Comparison of ENCODE assay signal across 14 mouse cellular contexts in the genomic region with DNA sequence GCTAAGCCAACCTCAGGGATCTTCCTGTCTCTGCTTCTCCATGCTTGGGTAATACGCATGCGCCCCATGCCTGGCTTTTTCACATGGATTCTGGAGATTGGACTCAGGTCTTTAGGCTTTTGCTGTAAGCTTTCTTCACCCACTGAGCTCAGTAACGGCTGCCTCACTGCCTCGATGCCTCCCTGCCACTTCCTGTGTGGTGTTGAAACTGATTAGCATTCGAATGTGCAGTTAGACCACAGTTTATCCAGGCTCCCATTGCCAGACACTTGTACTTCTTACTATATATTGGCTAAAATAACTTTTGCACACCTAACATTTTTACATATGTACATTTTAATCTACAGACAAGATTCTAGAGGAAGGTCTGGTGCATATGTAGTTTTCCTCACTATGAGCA.
DNase-seq lines count a peak whose midpoint lies in the region; ATAC-seq and TF ChIP-seq lines count a peak whose summit lies in the region.
"Had no signal": no experiment of that assay in that cellular context is flagged by ENCODE, and none has a peak within 500 bp of the region (broad histone marks: within the 10 kb centered on the region; RNA-seq: fewer than 3 reads in every experiment).

No protein-coding gene starts in this region.

- peak overlapping the region; percentile 99 for H3K27ac ChIP-seq in brown adipose tissue, adult 24 weeks (replicated peaks; ENCODE audit: low read depth, low read length)
- H3K27ac ChIP-seq in liver, postnatal 0 days (ENCODE audit: low read depth) = peak overlapping the region; percentile 72
- H3K27ac ChIP-seq: hindbrain, embryonic 15.5 days; midbrain, embryonic 13.5 days; neural tube, embryonic 15.5 days had no signal

- peaks cover 8% of the 10 kb centered on the region; the same call in 1 of the 2 replicates for H3K4me1 ChIP-seq in brown adipose tissue, adult 24 weeks (ENCODE audit: control insufficient read depth, insufficient read depth, insufficient read length, low read length)
- peaks cover 9% of the 10 kb centered on the region; the same call in 1 of the 2 replicates for H3K4me1 ChIP-seq in liver, postnatal 0 days (ENCODE audit: insufficient read depth)
- H3K4me1 ChIP-seq in lung, adult 2 months (ENCODE audit: control insufficient read depth, insufficient read depth, low read length) = no peaks in the 10 kb centered on the region
- H3K4me1 ChIP-seq: hindbrain, embryonic 15.5 days; midbrain, embryonic 13.5 days; neural tube, embryonic 15.5 days had no signal

- no peak for TF ChIP-seq CTCF in liver, postnatal 0 days (IDR thresholded peaks at IDR 0.05; ENCODE audit: low read depth)
- no peak for TF ChIP-seq CTCF in lung, adult 2 months (IDR thresholded peaks at IDR 0.05; ENCODE audit: insufficient read depth, low read length)

- no peak for ATAC-seq in liver, postnatal 0 days
- ATAC-seq: midbrain, embryonic 13.5 days had no signal

- H3K4me2 ChIP-seq in liver, postnatal 0 days (ENCODE audit: low read depth, low read length) = no peak overlapping the region
- H3K4me2 ChIP-seq: hindbrain, embryonic 15.5 days; midbrain, embryonic 13.5 days; neural tube, embryonic 15.5 days had no signal

- H3K27me3 ChIP-seq in liver, postnatal 0 days (ENCODE audit: insufficient read depth, low read length) = no peaks in the 10 kb centered on the region
- H3K27me3 ChIP-seq: hindbrain, embryonic 15.5 days; midbrain, embryonic 13.5 days; neural tube, embryonic 15.5 days had no signal

- no peaks in the 10 kb centered on the region for H3K36me3 ChIP-seq in liver, postnatal 0 days (replicated peaks; ENCODE audit: insufficient read depth, low read length)
- H3K36me3 ChIP-seq: hindbrain, embryonic 15.5 days; midbrain, embryonic 13.5 days; neural tube, embryonic 15.5 days had no signal

- no peaks in the 10 kb centered on the region; the same call in 1 of the 2 replicates for H3K9me3 ChIP-seq in liver, postnatal 0 days (ENCODE audit: low read length)
- H3K9me3 ChIP-seq: hindbrain, embryonic 15.5 days; midbrain, embryonic 13.5 days; neural tube, embryonic 15.5 days had no signal

- WGBS in liver, postnatal 0 days (ENCODE audit: insufficient replicate concordance) = 37% methylated on average over 5 of the region's 5 CpGs
- 73% methylated on average over 5 of the region's 5 CpGs for WGBS in lung, adult 2 months

- H3K9ac ChIP-seq in liver, postnatal 0 days (replicated peaks) = no peak overlapping the region
- H3K9ac ChIP-seq: hindbrain, embryonic 15.5 days; midbrain, embryonic 13.5 days; neural tube, embryonic 15.5 days had no signal

- TF ChIP-seq POLR2A in lung, adult 2 months (IDR thresholded peaks at IDR 0.05; ENCODE audit: borderline replicate concordance, extremely low read depth, low read depth, low read length) = no peak

- no peak overlapping the region for H3K4me3 ChIP-seq in brown adipose tissue, adult 24 weeks (ENCODE audit: insufficient read depth, low read depth, low read length)
- no peak overlapping the region for H3K4me3 ChIP-seq in liver, postnatal 0 days (ENCODE audit: low read depth, low read length)
- no peak overlapping the region for H3K4me3 ChIP-seq in lung, adult 2 months (replicated peaks; ENCODE audit: extremely low read depth, low read depth, low read length)
- H3K4me3 ChIP-seq: erythroblast, embryonic 14.5 days; hindbrain, embryonic 15.5 days; midbrain, embryonic 13.5 days; neural tube, embryonic 15.5 days had no signal

- peak; percentile 20 for DNase-seq in lung, postnatal 36 days
- DNase-seq in lung, postnatal 25 days (ENCODE audit: low spot score) = no peak
- no peak for DNase-seq in liver, postnatal 0 days
- DNase-seq in thymus, postnatal 36 days = peak; percentile 9 to 25
- DNase-seq in yolk sac, embryonic 10.5 days (ENCODE audit: low spot score) = no peak
- no peak for DNase-seq in lung, adult 2 months
- DNase-seq: adrenal gland, postnatal 14 days; cerebellum, adult 11 months; kidney, adult 8-10 months had no signal

- TF ChIP-seq EP300 in liver, postnatal 0 days (IDR thresholded peaks at IDR 0.05; ENCODE audit: low read depth) = no peak

Comparison
In these comparisons a context has a peak if more than half of its experiments do, and no peak if none do; other contexts are left out.
1. DNase-seq: peak in lung, postnatal 36 days (single experiment) and thymus, postnatal 36 days (2 of 2); none in lung, postnatal 25 days (single experiment), liver, postnatal 0 days (single experiment), yolk sac, embryonic 10.5 days (single experiment) and lung, adult 2 months (single experiment).